Mouse (Mus musculus): ENCODE data around the gene Itpr3.

Itpr3 gene

DNA sequence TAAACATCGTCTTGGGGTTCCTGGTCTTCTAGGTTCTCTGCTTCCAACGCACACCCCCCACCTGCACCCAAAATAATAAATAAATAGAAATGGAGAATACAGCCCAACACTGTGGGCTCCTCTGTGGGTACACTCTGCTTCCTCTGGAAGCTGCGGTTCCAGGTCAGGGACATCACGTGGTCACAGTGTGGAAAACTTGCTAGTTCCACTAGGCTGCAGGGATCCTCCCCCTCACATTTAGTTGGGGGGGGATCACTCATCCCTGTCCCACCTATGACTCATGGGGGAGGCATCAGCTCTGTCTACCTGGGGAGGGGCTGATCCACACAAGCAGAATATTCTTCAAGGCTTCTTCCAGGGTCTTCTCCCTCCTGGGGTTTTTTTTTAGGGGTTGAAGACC, 87.0 kb downstream of the Itpr3 start:
- DNase-seq (ENCODE audit: low spot score in 2 of 2) = no peak

DNA sequence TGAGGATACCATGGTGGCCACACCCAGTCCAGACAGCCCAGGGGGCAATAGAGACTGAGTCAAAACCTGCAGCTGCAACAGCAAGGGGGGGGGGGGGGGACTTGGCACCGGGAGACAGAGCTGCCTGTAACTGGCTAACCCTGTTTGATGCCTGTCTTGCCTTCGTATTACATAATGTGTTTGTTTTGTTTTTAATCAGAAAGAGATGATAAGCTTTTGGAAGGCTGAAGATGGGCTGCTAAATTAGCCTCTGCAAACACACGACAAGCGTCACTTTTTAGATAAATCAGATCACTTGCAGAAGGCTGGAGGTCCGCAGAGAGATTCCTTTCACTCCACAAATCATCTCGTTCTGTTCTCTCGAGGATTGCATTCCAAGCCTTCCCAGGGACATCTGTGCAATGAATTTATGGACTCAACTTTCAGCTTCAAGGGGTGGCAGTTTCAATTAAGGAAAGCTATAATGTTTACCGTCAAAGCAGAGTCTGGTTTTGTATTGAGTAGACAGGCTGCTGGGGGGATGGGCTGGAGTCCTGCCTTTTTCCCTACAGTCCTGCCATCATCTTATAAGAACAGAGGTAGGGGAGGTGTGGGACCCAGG, 89.3 kb downstream of the Itpr3 start:
- no peak for DNase-seq (ENCODE audit: low spot score in 2 of 2)

DNA sequence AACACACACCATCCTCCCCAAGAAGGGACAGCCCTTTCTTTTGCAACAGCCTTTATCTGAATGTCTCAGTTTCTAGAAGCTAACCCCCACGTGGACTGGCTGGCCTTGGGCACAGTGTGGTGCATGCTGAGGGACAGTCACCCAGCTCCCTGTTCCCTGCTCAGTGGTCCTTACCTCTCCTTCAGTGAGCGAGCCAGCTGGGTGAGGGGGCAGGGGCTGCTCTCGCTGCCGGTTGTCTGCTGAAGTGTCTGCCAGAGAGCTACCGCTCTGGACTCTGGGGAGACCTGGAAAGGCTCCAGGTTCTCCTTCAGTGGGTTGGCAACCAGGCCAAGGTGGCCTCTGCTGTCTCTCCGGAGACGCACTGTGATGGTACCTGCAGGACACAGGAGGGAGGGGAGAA, 93.8 kb downstream of the Itpr3 start:
- no peak for DNase-seq (ENCODE audit: low spot score in 2 of 2)

DNA sequence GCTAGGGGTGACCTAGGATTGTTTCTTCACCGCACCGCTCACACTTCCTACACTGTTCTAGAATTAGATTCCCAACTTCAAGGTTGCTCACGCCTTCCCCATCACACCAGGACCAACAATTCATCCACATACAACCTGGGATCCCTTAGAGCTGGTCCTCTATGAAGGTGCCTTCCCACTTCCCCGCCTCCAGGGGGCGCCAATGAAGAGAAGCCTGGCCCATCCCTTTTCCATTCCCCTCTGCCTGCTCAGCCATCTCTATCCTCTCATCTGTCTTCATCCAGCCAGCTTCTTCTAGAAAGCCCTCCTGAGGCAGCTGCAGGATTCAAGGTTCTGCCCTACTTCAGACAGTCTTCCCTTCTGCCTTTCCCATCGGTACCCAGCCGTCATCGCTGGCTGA, 94.3 kb downstream of the Itpr3 start:
- peak in 1 of 2 experiments; percentile 49 for DNase-seq (ENCODE audit: low spot score in 2 of 2)

DNA sequence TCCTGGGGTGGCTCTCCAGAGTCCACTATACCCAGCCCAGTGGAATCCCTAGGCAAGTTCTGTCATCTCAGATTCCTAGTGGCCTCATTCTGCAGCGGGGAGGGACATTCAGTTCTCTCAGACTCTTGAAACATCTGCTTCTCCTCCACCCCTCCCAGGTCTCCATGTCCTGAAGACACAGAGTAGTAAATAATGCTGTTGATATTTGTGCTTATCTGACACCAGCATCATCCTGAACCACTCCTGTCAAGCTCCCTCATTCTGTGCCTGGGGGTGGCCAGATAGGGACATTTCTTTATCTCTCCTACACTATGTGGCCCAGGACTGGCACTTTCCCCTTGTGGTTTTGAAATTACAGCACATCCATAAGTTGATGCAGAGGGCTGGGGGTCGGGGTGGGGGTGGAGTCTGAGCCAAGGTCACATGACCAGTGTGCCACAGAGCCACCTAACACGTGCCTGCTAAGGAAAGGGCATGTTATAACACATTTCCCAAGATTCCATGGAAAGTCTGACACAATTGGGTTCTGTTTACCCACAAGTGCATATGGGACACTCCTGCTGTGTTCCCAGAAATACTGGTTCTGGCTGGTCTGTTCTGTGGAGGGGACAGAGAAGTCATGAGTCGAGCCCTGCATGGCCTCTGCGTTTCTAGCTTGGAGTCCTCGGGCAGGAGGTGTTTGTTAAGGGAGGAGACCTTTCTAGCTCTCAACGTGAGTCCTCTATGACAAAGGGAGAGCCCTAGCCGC, 96.0 kb downstream of the Itpr3 start:
- DNase-seq (ENCODE audit: low spot score in 2 of 2) = no peak

DNA sequence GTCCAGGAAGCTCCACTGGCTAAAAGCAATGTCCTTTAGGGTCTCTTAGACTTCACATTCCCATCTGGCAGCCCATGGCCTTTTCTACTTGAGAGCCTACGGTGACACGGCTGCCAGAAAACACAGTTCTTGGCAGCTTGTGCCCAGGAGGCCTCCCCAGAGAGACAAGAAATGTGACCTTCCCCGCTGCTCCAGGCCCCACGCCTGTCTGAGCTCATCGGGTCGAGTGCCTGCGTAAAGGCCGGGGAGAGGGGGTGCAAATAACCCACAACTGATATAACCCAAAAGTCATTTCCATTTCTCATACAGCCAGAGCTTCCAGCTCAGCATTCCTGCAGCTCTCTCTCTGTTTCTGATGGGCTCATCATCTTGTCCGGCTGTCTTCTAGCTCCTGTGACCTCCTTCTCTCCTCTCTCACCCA, 96.7 kb downstream of the Itpr3 start:
- no peak for DNase-seq (ENCODE audit: low spot score in 2 of 2)

DNA sequence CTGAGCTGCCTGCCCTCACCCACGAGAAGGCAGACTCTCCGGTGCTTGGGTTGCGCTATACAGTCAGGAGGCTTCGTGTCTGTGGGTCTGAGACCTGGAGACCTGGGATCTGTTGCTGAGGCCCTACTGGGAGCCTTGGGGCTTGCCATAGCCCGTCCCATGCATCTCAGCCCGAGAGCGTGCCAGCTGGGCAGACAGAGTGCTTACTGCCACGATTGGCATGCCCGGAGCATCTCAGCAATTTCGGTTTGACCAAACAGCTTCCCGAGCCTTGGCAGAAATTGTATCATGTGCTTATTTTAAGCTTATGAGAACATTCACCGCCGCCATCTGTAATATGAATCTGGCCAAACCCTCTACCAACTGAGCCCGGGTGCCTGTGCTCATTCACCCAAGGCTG, 97.2 kb downstream of the Itpr3 start:
- DNase-seq (ENCODE audit: low spot score in 2 of 2) = no peak

DNA sequence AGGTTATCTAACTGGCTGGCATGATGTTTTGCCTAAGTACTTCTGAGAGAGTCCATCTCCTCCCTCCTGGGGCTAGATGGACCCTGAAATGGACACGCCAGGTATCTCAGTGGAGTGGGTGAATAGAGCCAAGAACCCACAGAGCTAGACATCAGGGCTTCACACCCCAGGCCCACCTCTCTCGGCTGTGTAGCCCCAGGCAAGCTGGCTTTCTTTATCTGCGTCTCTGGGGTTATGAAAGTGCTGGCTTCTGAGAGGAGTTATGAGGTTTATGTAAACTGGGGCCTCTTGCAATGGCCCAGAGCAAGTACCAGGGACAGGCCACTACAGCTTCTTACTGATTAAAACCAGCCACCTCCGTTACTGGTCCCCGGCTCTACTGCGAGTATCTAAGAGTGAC, 97.8 kb downstream of the Itpr3 start:
- DNase-seq (ENCODE audit: low spot score in 2 of 2) = no peak

DNA sequence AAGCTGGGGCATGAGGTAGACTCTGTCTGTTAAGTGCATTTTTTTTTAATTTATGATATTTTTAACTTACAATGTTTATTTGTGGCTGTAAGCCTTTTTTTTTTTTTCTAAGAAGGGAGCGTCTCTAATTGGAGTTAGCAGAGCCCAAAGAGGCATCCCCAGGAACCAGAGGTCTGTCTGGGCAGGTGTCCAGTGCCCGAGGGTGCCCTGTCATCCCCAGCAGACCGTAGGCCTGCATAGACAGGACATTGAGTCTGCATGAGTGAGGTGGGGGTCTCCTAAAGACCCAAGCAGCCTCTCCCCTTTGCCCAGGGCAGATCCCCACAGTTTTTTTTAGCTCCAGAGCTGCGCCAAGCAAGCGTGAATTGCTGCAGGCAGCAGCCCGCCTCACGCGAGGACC, 98.6 kb downstream of the Itpr3 start:
- no peak for DNase-seq (ENCODE audit: low spot score in 2 of 2)

DNA sequence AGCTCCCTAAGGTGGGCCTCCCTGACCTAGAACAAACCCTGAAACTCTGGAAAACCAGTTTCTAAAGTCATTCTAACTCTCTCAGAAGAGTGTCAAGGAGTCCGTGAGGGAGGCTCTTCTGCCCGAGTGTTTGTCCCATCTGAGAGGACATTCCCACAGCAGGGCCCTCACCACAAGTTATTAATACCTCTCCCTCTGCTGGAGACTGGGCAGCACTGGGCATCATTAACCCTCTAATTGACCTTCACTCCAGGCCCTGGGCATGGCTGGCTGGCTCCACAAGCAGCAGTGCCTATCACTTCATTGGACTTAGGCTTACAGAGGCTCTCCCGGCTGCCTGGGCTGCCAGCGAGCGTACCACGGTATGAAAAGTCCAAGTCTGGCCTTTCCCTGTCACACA, 101.3 kb downstream of the Itpr3 start:
- DNase-seq (ENCODE audit: low spot score in 2 of 2) = no peak

DNA sequence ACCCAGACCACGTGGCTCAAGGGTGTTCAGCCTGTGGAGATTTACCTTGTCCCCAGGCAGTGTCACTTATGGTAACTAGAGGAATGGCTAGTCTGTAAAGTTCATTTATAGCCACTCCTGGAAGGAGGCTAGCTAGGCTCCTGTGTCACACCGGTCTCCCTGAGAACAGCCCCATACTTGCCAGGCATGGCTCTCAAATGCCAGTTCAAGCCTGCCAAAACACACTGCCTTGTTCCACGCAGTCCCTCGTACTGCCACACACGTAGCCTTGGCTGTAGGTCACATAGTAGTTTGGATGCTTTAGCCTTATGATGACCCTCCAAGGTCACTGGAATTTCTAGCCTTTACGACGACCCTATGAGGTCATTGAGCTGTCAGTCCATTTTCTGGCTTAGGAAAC, 102.1 kb downstream of the Itpr3 start:
- no peak for DNase-seq (ENCODE audit: low spot score in 2 of 2)

DNA sequence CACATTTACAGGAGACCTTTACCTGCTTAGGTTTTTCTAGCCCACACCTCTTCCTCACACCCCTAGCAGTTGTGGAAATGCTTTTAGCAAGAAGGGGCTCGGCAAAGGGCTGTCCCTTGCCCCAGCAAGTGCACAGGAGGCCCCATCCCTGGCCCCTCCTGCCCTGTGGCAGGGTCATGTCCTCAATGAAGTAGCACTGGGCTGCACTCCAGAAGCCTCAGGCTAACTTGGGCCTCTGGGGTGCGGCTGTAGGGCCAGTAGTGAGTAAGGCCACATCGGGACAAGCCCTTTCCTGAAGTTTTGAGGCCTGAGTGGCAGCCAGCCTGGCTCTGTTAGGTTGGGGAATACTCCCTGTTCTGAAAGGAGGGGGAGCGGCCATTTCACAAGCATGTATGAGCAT, 103.8 kb downstream of the Itpr3 start:
- no peak for DNase-seq (ENCODE audit: low spot score in 2 of 2)

DNA sequence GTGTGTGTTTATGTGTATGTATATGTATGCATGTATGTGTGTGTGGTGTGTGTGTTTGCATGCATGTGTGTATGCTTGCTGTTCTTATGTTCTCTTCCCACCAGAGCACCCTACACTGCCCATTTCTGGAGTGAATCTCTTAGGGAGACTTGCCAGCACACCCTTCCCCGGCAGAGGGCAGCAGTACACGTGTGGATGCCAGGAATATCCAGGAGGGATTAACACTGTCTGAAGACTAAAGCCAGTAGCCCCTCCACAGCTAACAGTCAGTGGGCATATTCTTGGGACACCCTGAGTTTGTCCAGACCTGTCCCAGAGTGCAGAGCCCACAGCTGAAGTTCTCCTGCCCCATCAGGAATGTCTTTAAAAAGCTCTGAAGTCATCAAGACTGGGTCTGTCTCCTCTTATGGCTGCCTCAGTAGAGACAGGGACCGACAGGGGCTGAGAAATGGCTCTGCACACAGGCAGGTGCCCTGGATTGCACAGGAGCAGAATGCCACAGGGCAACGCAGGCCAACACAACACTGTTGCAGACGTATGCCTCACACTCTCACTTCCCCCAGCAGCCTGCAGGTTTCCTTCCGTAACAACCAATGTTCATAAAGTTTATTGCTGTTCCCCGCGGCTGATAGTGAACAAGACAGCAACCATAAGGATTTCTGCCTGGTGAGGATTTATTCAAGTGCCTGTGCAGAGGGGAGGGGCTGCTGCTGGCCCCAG, 108.1 kb downstream of the Itpr3 start:
- DNase-seq (ENCODE audit: low spot score in 2 of 2) = no peak

DNA sequence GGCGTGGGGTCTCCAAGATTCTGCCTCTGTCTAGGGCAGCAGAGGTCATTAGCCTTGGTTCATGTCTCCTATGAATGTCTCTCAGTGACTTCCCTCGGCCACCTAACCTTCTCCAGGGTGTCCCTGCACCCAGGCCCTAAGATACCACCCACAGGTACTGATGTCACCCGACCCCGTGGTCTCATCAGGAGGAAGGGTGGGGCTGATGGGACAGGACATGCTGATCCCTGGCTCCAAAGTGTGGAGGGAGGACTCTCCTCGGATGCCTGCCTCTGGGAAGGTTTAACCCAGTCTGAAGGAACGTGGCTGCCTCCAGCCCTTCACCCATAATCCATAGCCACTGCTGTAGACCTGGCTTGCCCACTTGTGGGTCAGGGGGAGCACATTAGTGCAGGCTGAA, 109.8 kb downstream of the Itpr3 start:
- DNase-seq (ENCODE audit: low spot score in 2 of 2) = no peak

DNA sequence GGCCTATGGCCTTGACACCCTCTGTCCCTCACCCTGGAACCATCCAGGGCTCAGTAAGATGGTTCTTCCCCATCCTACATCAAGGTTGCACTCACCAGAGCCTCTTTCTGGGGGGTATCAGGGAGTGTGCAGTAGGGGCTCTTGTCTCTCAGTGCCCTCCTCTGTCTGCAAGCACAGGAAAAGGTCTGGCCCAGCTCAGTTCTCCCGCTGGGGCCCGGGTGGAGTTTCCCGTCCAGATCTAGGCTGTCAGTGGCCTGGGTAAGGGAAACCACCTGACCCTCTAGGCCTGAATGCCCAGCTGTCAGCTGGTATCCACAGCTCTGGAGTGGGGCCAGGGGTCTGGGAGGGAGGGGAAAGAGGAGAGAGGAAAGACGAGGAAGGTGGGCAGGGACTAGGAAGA, 110.4 kb downstream of the Itpr3 start, which contains the start of gene Ip6k3:
TSS of gene Ip6k3 (minus strand) at position 251 of the 400 bp plus-strand sequence.
- no peak for DNase-seq (ENCODE audit: low spot score in 2 of 2)

DNA sequence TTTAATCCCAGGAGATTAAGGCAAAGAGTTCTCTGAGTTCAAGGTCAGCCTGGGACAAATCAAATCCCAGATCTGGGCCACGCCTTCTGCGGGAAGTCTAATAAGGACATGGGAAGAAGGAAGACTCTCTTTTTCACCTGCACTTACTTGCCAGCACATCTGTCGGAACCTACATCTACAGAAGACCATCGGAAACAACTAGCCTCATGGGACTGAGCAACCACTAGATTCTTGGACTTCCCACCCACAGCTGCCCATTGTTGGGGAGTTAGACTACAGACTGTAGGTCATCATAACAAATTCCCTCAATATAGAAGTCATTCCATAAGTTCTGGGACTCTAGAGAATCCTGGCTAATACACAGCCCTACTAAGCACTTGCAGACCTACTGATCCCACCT, 111.5 kb downstream of the Itpr3 start:
- DNase-seq (ENCODE audit: low spot score in 2 of 2) = no peak

DNA sequence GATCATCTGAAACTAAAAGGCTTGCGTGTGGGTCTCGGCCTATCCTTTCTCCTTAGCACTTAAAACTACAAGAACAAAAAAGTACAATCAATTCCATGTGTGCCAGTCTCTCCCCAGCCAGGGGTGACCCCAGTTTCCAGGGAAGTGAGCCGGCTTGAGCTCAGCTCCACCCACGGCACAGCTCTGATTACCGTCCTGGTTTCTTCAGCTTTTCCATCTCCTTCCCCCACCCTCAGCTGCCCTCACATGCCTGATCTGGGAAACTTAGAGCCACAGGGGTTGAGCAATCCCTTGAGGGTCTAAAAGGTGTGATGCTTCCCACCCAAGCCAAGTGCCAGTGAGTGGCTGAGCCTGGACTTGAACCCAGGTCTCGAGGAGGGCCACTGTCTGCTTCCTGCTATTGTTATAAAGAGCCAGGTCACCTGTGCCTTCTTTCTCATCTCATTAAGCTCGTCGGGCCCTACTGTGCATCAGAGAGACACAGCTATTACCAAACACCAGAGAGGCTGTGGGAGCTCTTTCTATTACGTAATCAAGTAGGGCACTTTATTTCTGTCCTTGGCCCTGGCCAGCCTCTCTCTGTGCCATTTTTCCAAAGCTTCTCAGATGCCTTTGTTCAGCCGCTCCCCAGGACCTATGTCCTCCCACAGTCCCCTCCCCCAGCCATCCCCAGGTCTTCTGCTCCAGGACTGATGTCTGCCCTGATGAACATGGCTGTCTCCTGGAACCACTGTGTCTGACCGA, 113.0 kb downstream of the Itpr3 start:
- no peak for DNase-seq (ENCODE audit: low spot score in 2 of 2)

DNA sequence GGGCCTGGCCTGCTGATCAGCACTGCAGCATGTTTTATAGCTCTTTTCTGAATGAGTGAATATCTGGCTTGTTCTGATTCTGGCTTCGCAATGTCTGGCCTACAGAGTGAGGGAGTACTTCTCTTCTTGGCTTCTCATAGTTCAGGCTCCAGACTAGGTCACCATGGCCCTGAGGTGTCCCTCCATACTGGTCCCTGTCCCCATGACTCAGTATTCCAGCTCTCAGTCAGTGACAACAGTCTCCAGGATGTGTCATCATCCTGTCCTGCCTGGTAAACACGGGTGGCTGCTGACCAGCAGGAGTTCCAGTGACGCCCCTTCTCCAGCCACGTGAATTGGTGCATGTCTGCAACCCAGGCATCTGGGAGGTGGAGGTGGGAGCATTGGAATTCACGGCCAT, 114.0 kb downstream of the Itpr3 start:
- no peak for DNase-seq (ENCODE audit: low spot score in 2 of 2)
